Mouse (Mus musculus) CH12.LX (cell line): ENCODE measurements around the gene Slc2a13. TPM values are rescaled to one million over a fixed set of nuclear protein-coding genes. Genes with fewer than 3 reads are reported as not detected.

Experiments
- DNase-seq: peaks from one replicate; pipeline ENCODE4 v3.0.0-alpha.2; 2013; ENCODE audit errors: extremely low read depth
- H3K27ac ChIP-seq: 2 replicates; pipeline ENCODE4 v1.5.1; 2012; ENCODE audit warnings: low read depth, mild to moderate bottlenecking, control low read depth, moderate library complexity; ENCODE audit not compliant: insufficient read depth
- H3K27me3 ChIP-seq: replicated peaks from 2 replicates; pipeline ENCODE3; 2012; ENCODE audit warnings: inconsistent platforms
- H3K36me3 ChIP-seq, 2 experiments: replicated peaks in 1 of 2; 2 replicates each; pipeline versions ENCODE3 to v1.6.1; 2012; ENCODE audit warnings: inconsistent platforms in 1 of 2, low read length in 1 of 2, mild to moderate bottlenecking in 1 of 2, mixed read lengths in 1 of 2, moderate library complexity in 1 of 2; ENCODE audit not compliant: control insufficient read depth in 1 of 2, insufficient read depth in 1 of 2
- H3K4me1 ChIP-seq, 2 experiments: 2 replicates each; pipeline ENCODE4 v1.6.1; 2012; ENCODE audit warnings: inconsistent platforms in 1 of 2, moderate library complexity in 1 of 2; ENCODE audit not compliant: insufficient read depth in 2 of 2, control insufficient read depth in 1 of 2
- H3K4me2 ChIP-seq: 2 replicates; pipeline ENCODE4 v1.6.1; 2012; ENCODE audit warnings: low read depth, mild to moderate bottlenecking, control low read depth; ENCODE audit not compliant: poor library complexity, insufficient read depth, severe bottlenecking
- H3K4me3 ChIP-seq, 3 experiments: fragments of 150-350 bp in 1 of 3; sonication (generic) in 1 of 3; replicated peaks in 1 of 3; 2 replicates each; pipeline versions ENCODE3 to v1.5.1; 2011 to 2012; ENCODE audit warnings: low read depth in 2 of 3, low read length in 2 of 3, mild to moderate bottlenecking in 2 of 3, moderate library complexity in 2 of 3, control low read depth in 1 of 3, improper control_type of control experiment in 1 of 3, inconsistent platforms in 1 of 3, mixed read lengths in 1 of 3; ENCODE audit not compliant: poor library complexity in 1 of 3
- H3K79me2 ChIP-seq: replicated peaks from 2 replicates; pipeline ENCODE4 v1.6.1; 2012; ENCODE audit warnings: mild to moderate bottlenecking, moderate library complexity; ENCODE audit not compliant: control insufficient read depth, poor library complexity, insufficient read depth, severe bottlenecking; ENCODE audit errors: extremely low read depth
- H3K9ac ChIP-seq: 2 replicates; pipeline ENCODE4 v1.6.1; 2012; ENCODE audit warnings: low read depth, mild to moderate bottlenecking, control low read depth, moderate library complexity; ENCODE audit not compliant: insufficient read depth
- H3K9me3 ChIP-seq: replicated peaks from 2 replicates; pipeline ENCODE3; 2012; ENCODE audit warnings: low read length, inconsistent platforms, mixed read lengths
- CHD1 ChIP-seq: IDR thresholded peaks from 2 replicates; pipeline ENCODE4 v1.6.1; 2012; ENCODE audit warnings: low read depth, low read length, improper control_type of control experiment, inconsistent platforms
- CHD2 ChIP-seq: IDR thresholded peaks from 2 replicates; pipeline ENCODE4 v1.6.1; 2011; ENCODE audit warnings: low read length, improper control_type of control experiment
- CTCF ChIP-seq, 2 experiments: IDR thresholded peaks in 1 of 2; conservative IDR thresholded peaks in 1 of 2; 2 replicates each; pipeline ENCODE4 v1.5.1; 2011 to 2012; ENCODE audit warnings: low read depth in 2 of 2, low read length in 2 of 2, improper control_type of control experiment in 1 of 2, inconsistent platforms in 1 of 2, mild to moderate bottlenecking in 1 of 2, moderate library complexity in 1 of 2
- ETS1 ChIP-seq: conservative IDR thresholded peaks from 2 replicates; pipeline ENCODE4 v1.6.1; 2012; ENCODE audit warnings: low read depth, mild to moderate bottlenecking, inconsistent platforms, low read length, improper control_type of control experiment, moderate library complexity
- IRF4 ChIP-seq: IDR thresholded peaks from 2 replicates; pipeline ENCODE4 v1.6.1; 2014; ENCODE audit warnings: low read depth, mild to moderate bottlenecking, inconsistent platforms, low read length, improper control_type of control experiment
- MAFK ChIP-seq: IDR thresholded peaks from 2 replicates; pipeline ENCODE4 v1.6.1; 2011; ENCODE audit warnings: low read length, improper control_type of control experiment; ENCODE audit not compliant: insufficient replicate concordance
- NELFE ChIP-seq: IDR thresholded peaks from 2 replicates; pipeline ENCODE4 v1.6.1; 2011; ENCODE audit warnings: low read depth, low read length, improper control_type of control experiment
- POLR2AphosphoS2 ChIP-seq: IDR thresholded peaks from 2 replicates; pipeline ENCODE4 v1.6.1; 2011; ENCODE audit warnings: low read depth, low read length, improper control_type of control experiment
- SIN3A ChIP-seq: IDR thresholded peaks from 2 replicates; pipeline ENCODE4 v1.6.1; 2012; ENCODE audit warnings: low read length, improper control_type of control experiment, inconsistent platforms
- TBP ChIP-seq: conservative IDR thresholded peaks from 2 replicates; pipeline ENCODE4 v1.6.1; 2011; ENCODE audit warnings: low read depth, low read length, improper control_type of control experiment
- USF1 ChIP-seq: IDR thresholded peaks from 2 replicates; pipeline ENCODE4 v1.6.1; 2014; ENCODE audit warnings: low read depth, mild to moderate bottlenecking, inconsistent platforms, low read length, improper control_type of control experiment
- ZMIZ1 ChIP-seq: IDR thresholded peaks from 2 replicates; pipeline ENCODE4 v1.6.1; 2012; ENCODE audit warnings: low read depth, mild to moderate bottlenecking, inconsistent platforms, low read length, improper control_type of control experiment
- dilution Hi-C: fragments of 300-500 bp; cut with MboI; formaldehyde crosslinking; loops from 2 replicates; pipeline ENCODE4 v1.14.3; 2020; ENCODE audit warnings: low sequenced_read_pairs; ENCODE audit not compliant: extremely low pct_unique_long_range_greater_than_20kb, extremely low pct_ligation_motif_present
- in situ Hi-C: fragments of 300-500 bp; cut with MboI; formaldehyde crosslinking; loops from 3 replicates; pipeline ENCODE4 v1.14.3; 2019; ENCODE audit warnings: low sequenced_read_pairs, low pct_ligation_motif_present, low pct_unique_long_range_greater_than_20kb, mixed read lengths
- polyA plus RNA-seq: library from polyadenylated mRNA; unstranded; fragments of >175 nt; gene quantifications from 2 replicates; pipeline ENCODE4 v1.2.1, GENCODE M21; 2012; ENCODE audit warnings: low read depth; ENCODE audit not compliant: insufficient read length
- total RNA-seq, 2 experiments: library from RNA; depleted of rRNA; stranded (reverse); fragments of 300-350 nt in 1 of 2; fragments of >200 nt in 1 of 2; gene quantifications; 2 replicates each; pipeline ENCODE4 v1.2.3; 2012 to 2014

Gene Slc2a13
- total and polyA plus RNA-seq, 3 experiments, result not detected

GRCm38 (mm10) chr15:91477766-91478165 lies 95.3 kb downstream of the Slc2a13 start:
- no peaks in the 10 kb centered on the region for H3K79me2 ChIP-seq
- H3K36me3 ChIP-seq, result no peaks in the 10 kb centered on the region
- H3K4me2 ChIP-seq, result no peak overlapping the region
- dilution Hi-C loops (no loop called here), in situ Hi-C loops (no loop called here)
- H3K4me3 ChIP-seq, result no peak overlapping the region
- no peaks in the 10 kb centered on the region for H3K27me3 ChIP-seq
- no peaks in the 10 kb centered on the region for H3K4me1 ChIP-seq
- TF ChIP-seq CTCF (conservative IDR thresholded peaks at IDR 0.05 in 1 of 2, IDR thresholded peaks at IDR 0.05 in 1 of 2; ENCODE audit: low read depth in 2 of 2, low read length in 2 of 2) (0 out of 4 replicates have a peak, but pooled peaks of 1 of the 2 experiments have one; percentile 8), CHD1 (no peak)
- H3K9ac ChIP-seq, result no peak overlapping the region
- H3K27ac ChIP-seq, result no peak overlapping the region
- no peak for DNase-seq
- H3K9me3 ChIP-seq, result peaks cover 47% of the 10 kb centered on the region

DNA sequence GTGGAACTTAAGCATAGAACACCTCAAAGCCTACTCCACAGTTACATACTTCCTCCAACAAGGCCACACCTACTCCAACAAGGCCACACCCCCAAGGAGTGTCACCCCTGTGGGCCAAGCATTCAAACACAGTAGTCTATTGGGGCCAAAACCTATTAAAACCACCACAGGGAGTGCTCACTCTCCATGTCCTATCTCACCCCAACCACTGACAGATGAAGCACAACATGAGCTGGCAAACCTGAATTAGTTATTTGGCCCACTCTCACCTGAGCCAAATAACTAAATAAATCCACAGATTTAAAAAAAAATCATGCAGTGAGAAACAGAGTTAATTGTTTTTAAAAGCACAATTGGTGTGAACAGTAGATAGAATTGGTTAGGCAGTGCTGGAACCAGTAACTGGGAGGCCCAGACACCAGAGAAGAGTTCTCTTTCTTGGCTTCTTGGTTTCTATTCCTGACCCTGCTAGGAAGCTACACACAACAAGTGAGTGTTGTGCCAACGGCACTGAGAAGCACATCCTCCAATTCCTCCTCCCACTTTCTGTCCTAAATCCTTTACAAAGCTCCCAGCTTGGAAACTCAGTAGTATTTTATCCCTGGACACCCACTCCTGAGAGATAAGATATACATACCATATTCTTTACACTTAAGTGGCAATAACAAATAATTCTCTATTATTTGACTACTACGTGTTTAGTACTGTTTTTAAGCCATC lies 99.2 kb downstream of the Slc2a13 start:
- H3K79me2 ChIP-seq, result no peaks in the 10 kb centered on the region
- H3K36me3 ChIP-seq, result no peaks in the 10 kb centered on the region
- no peaks in the 10 kb centered on the region for H3K27me3 ChIP-seq
- no peak overlapping the region for H3K9ac ChIP-seq
- no peak for DNase-seq
- no peaks in the 10 kb centered on the region for H3K4me1 ChIP-seq
- H3K27ac ChIP-seq, result no peak overlapping the region
- dilution Hi-C loops, result no loop called here
- in situ Hi-C loops, result no loop called here
- peaks cover 58% of the 10 kb centered on the region for H3K9me3 ChIP-seq
- H3K4me2 ChIP-seq, result no peak overlapping the region
- no peak for TF ChIP-seq USF1
- TF ChIP-seq POLR2AphosphoS2, result no peak
- no peak for TF ChIP-seq SIN3A
- TF ChIP-seq NELFE, result no peak
- TF ChIP-seq CHD2, result no peak
- no peak for TF ChIP-seq MAFK
- TF ChIP-seq IRF4, result no peak
- no peak for TF ChIP-seq ZMIZ1
- H3K4me3 ChIP-seq, result no peak overlapping the region

- Histone ChIP-seq H3K27ac (no peak overlapping the region), H3K4me2 (no peak overlapping the region), H3K27me3 (no peaks in the 10 kb centered on the region), H3K79me2 (no peaks in the 10 kb centered on the region), H3K9me3 (peaks cover 71% of the 10 kb centered on the region), H3K9ac (no peak overlapping the region), H3K4me3 (no peak overlapping the region), H3K4me1 (no peaks in the 10 kb centered on the region), H3K36me3 (no peaks in the 10 kb centered on the region)
- in situ Hi-C loops, result no loop called here
- dilution Hi-C loops, result no loop called here
- no peak for DNase-seq
- TF ChIP-seq ETS1 (no peak), TBP (no peak), CHD1 (no peak)
These were observed 107.7 kb downstream of the Slc2a13 start for GRCm38 (mm10) chr15:91465331-91465730.
